Mouse (Mus musculus): ENCODE data around the gene Dlg2.

The Dlg2 gene

GRCm38 (mm10) chr7:90540811-90541323, 64.4 kb downstream of the Dlg2 start:
- no peak for DNase-seq

GRCm38 (mm10) chr7:90553399-90553798, 76.9 kb downstream of the Dlg2 start:
- DNase-seq: no peak

GRCm38 (mm10) chr7:90554421-90554820, 77.9 kb downstream of the Dlg2 start:
- no peak for DNase-seq

- no peak for DNase-seq
Observed at GRCm38 (mm10) chr7:90569130-90569529, 92.7 kb downstream of the Dlg2 start.

GRCm38 (mm10) chr7:90587795-90588194, 111.3 kb downstream of the Dlg2 start:
- no peak for DNase-seq

- DNase-seq: no peak
Observed at GRCm38 (mm10) chr7:90588318-90588717, 111.8 kb downstream of the Dlg2 start.

- no peak for DNase-seq
Observed at GRCm38 (mm10) chr7:90609764-90610163, 133.3 kb downstream of the Dlg2 start.

GRCm38 (mm10) chr7:90630546-90630945, 154.1 kb downstream of the Dlg2 start:
- no peak for DNase-seq

- no peak for DNase-seq
Observed at GRCm38 (mm10) chr7:90649512-90649911, 173.0 kb downstream of the Dlg2 start.

- DNase-seq: no peak
Observed at GRCm38 (mm10) chr7:90651128-90651527, 174.7 kb downstream of the Dlg2 start.

- no peak for DNase-seq
Observed at GRCm38 (mm10) chr7:90651611-90652010, 175.1 kb downstream of the Dlg2 start.

- DNase-seq: no peak
Observed at GRCm38 (mm10) chr7:90658593-90658992, 182.1 kb downstream of the Dlg2 start.

- DNase-seq: no peak
Observed at GRCm38 (mm10) chr7:90694050-90694449, 217.6 kb downstream of the Dlg2 start.

GRCm38 (mm10) chr7:90696181-90696950, 219.9 kb downstream of the Dlg2 start:
- DNase-seq: no peak

- DNase-seq: no peak
Observed at GRCm38 (mm10) chr7:90703163-90703852, 226.8 kb downstream of the Dlg2 start.

GRCm38 (mm10) chr7:90703951-90704350, 227.5 kb downstream of the Dlg2 start:
- DNase-seq: no peak

GRCm38 (mm10) chr7:90734086-90734485, 257.6 kb downstream of the Dlg2 start:
- no peak for DNase-seq

- no peak for DNase-seq
Observed at GRCm38 (mm10) chr7:90736369-90736768, 259.9 kb downstream of the Dlg2 start.

- DNase-seq: no peak
Observed at GRCm38 (mm10) chr7:90748636-90749035, 272.2 kb downstream of the Dlg2 start.

GRCm38 (mm10) chr7:90787945-90788344, 311.5 kb downstream of the Dlg2 start:
- DNase-seq: no peak

- DNase-seq: no peak
Observed at GRCm38 (mm10) chr7:90791522-90791921, 315.1 kb downstream of the Dlg2 start.

GRCm38 (mm10) chr7:90825640-90826039, 349.2 kb downstream of the Dlg2 start:
- no peak for DNase-seq

GRCm38 (mm10) chr7:90841276-90841675, 364.8 kb downstream of the Dlg2 start:
- DNase-seq: no peak
